Comparison of ENCODE assay signal across 9 mouse cellular contexts in genomic region chr19:11769257-11769920, GRCm38 (mm10). TPM values are rescaled to one million over a fixed set of nuclear protein-coding genes. Genes with fewer than 3 reads are reported as not detected.
DNase-seq lines count a peak whose midpoint lies in the region; ATAC-seq and TF ChIP-seq lines count a peak whose summit lies in the region.
"Had no signal": no experiment of that assay in that cellular context is flagged by ENCODE, and none has a peak within 500 bp of the region (broad histone marks: within the 10 kb centered on the region; RNA-seq: fewer than 3 reads in every experiment).

No protein-coding gene starts in this region.

- H3K27me3 ChIP-seq in forebrain, embryonic 14.5 days (replicated peaks; ENCODE audit: control insufficient read depth, insufficient read depth, low read length), result no peaks in the 10 kb centered on the region
- no peaks in the 10 kb centered on the region for H3K27me3 ChIP-seq in intestine, embryonic 16.5 days (replicated peaks; ENCODE audit: control insufficient read depth, insufficient read depth, low read length)
- no peaks in the 10 kb centered on the region for H3K27me3 ChIP-seq in neural tube, embryonic 13.5 days
- H3K27me3 ChIP-seq: Patski had no signal

- H3K4me2 ChIP-seq in forebrain, embryonic 14.5 days (ENCODE audit: low read length), result peak overlapping the region; percentile 73
- peak overlapping the region; percentile 66; the same call in 1 of the 2 replicates for H3K4me2 ChIP-seq in intestine, embryonic 16.5 days (ENCODE audit: low read depth, low read length)
- peak overlapping the region; percentile 81 for H3K4me2 ChIP-seq in neural tube, embryonic 13.5 days

- DNase-seq in layer of hippocampus, adult 2 months (ENCODE audit: low spot score in 2 of 2), result no peak
- DNase-seq in layer of hippocampus, postnatal 25 days (ENCODE audit: extremely low spot score in 1 of 2, low spot score in 1 of 2), result no peak
- no peak for DNase-seq in forebrain, embryonic 14.5 days (ENCODE audit: low spot score)
- DNase-seq in left cerebral cortex, adult 11 months (ENCODE audit: low spot score), result no peak

- no peak overlapping the region for H3K9ac ChIP-seq in forebrain, embryonic 14.5 days (ENCODE audit: low read length)
- no peak overlapping the region for H3K9ac ChIP-seq in intestine, embryonic 16.5 days (ENCODE audit: low read depth, low read length)
- H3K9ac ChIP-seq in neural tube, embryonic 13.5 days, result no peak overlapping the region

- WGBS in forebrain, embryonic 14.5 days, result 90% methylated on average over 5 of the region's 5 CpGs
- 87% methylated on average over 5 of the region's 5 CpGs for WGBS in intestine, embryonic 16.5 days
- 87% methylated on average over 5 of the region's 5 CpGs for WGBS in neural tube, embryonic 13.5 days

- peak overlapping the region; percentile 84 for H3K27ac ChIP-seq in layer of hippocampus, adult 2 months
- H3K27ac ChIP-seq in forebrain, embryonic 14.5 days (ENCODE audit: low read depth, low read length), result no peak overlapping the region
- no peak overlapping the region for H3K27ac ChIP-seq in intestine, embryonic 16.5 days (ENCODE audit: low read length)
- H3K27ac ChIP-seq in neural tube, embryonic 13.5 days (replicated peaks), result no peak overlapping the region

- peak; percentile 16; the same call in 1 of the 2 replicates for ATAC-seq in forebrain, embryonic 14.5 days
- ATAC-seq in intestine, embryonic 16.5 days, result no peak
- no peak for ATAC-seq in neural tube, embryonic 13.5 days (ENCODE audit: low read depth)
- no peak for ATAC-seq in granulocyte monocyte progenitor cell, adult 5-6 weeks (replicated peaks; ENCODE audit: poor library complexity, severe bottlenecking)

- peak overlapping the region; percentile 63 for H3K4me3 ChIP-seq in layer of hippocampus, adult 2 months
- no peak overlapping the region for H3K4me3 ChIP-seq in forebrain, embryonic 14.5 days (ENCODE audit: low read depth, low read length)
- H3K4me3 ChIP-seq in intestine, embryonic 16.5 days (ENCODE audit: low read length), result no peak overlapping the region
- H3K4me3 ChIP-seq in neural tube, embryonic 13.5 days, result no peak overlapping the region; the same call in 1 of the 2 replicates

- no peaks in the 10 kb centered on the region for H3K9me3 ChIP-seq in forebrain, embryonic 14.5 days (replicated peaks; ENCODE audit: control insufficient read depth, low read length)
- no peaks in the 10 kb centered on the region for H3K9me3 ChIP-seq in intestine, embryonic 16.5 days (ENCODE audit: control insufficient read depth, low read length)
- no peaks in the 10 kb centered on the region for H3K9me3 ChIP-seq in neural tube, embryonic 13.5 days

- H3K36me3 ChIP-seq in forebrain, embryonic 14.5 days (ENCODE audit: control insufficient read depth, insufficient read depth, low read length), result peaks cover 23% of the 10 kb centered on the region
- H3K36me3 ChIP-seq in intestine, embryonic 16.5 days (ENCODE audit: control insufficient read depth, insufficient read depth, low read length), result no peaks in the 10 kb centered on the region
- H3K36me3 ChIP-seq in neural tube, embryonic 13.5 days, result peaks cover 17% of the 10 kb centered on the region

- H3K4me1 ChIP-seq in forebrain, embryonic 14.5 days (ENCODE audit: control insufficient read depth, insufficient read depth, low read length), result peaks cover 8% of the 10 kb centered on the region
- H3K4me1 ChIP-seq in intestine, embryonic 16.5 days (ENCODE audit: control insufficient read depth, insufficient read depth, low read length), result peaks cover 4% of the 10 kb centered on the region
- H3K4me1 ChIP-seq in neural tube, embryonic 13.5 days (replicated peaks), result peaks cover 12% of the 10 kb centered on the region

- TF ChIP-seq CTCF in layer of hippocampus, adult 2 months (conservative IDR thresholded peaks at IDR 0.05), result peak; percentile 37

RNA-seq across cellular contexts. Expression of gene Mrpl16, which starts 0.8 kb away (rescaled TPM):
- total RNA-seq in layer of hippocampus, adult 2 months (2021), result 10 to 100 TPM; 31.2 to 34.6 TPM
- 10 to 100 TPM; 34.2 to 37.6 TPM for total RNA-seq in layer of hippocampus, postnatal 25 days (2021)
- polyA plus RNA-seq in forebrain, embryonic 14.5 days (2014; fragmentation: Nextera tagmentation; extraction: Ambion mirVana), result 48.6 and 52.0 TPM in 2 replicates
- 56.3 and 62.2 TPM in 2 replicates for polyA plus RNA-seq in intestine, embryonic 16.5 days (2015; fragmentation: Nextera tagmentation; extraction: Ambion mirVana)
- polyA plus RNA-seq in neural tube, embryonic 13.5 days (2015; fragmentation: Nextera tagmentation; extraction: Ambion mirVana), result 40.4 and 46.1 TPM in 2 replicates
- total RNA-seq in granulocyte monocyte progenitor cell, adult 5-6 weeks (2014; fragmentation: Nextera tagmentation), result 76.7 and 90.4 TPM in 2 replicates
- total RNA-seq in granulocyte monocyte progenitor cell, adult 5-6 weeks (2017), result 103 and 113 TPM in 2 replicates

RNA-seq across cellular contexts. Expression of gene Gif, which starts 22.0 kb away (rescaled TPM):
- not detected for total RNA-seq in layer of hippocampus, adult 2 months (2021)
- not detected for total RNA-seq in layer of hippocampus, postnatal 25 days (2021)
- not detected in 2 replicates for polyA plus RNA-seq in forebrain, embryonic 14.5 days (2014; fragmentation: Nextera tagmentation; extraction: Ambion mirVana)
- polyA plus RNA-seq in intestine, embryonic 16.5 days (2015; fragmentation: Nextera tagmentation; extraction: Ambion mirVana), result not detected in 2 replicates
- polyA plus RNA-seq in neural tube, embryonic 13.5 days (2015; fragmentation: Nextera tagmentation; extraction: Ambion mirVana), result not detected in 2 replicates
- not detected in 2 replicates for total RNA-seq in granulocyte monocyte progenitor cell, adult 5-6 weeks (2014; fragmentation: Nextera tagmentation)
- total RNA-seq in granulocyte monocyte progenitor cell, adult 5-6 weeks (2017), result not detected in 2 replicates
- total RNA-seq: left cerebral cortex, postnatal 14 days had no signal

RNA-seq across cellular contexts. Expression of gene Stx3, which starts 49.8 kb away (rescaled TPM):
- total RNA-seq in layer of hippocampus, adult 2 months (2021), result 10 to 100 TPM; 30.6 to 39.3 TPM
- 10 to 100 TPM; 24.2 to 32.3 TPM for total RNA-seq in layer of hippocampus, postnatal 25 days (2021)
- polyA plus RNA-seq in forebrain, embryonic 14.5 days (2014; fragmentation: Nextera tagmentation; extraction: Ambion mirVana), result 11.8 and 14.5 TPM in 2 replicates
- polyA plus RNA-seq in intestine, embryonic 16.5 days (2015; fragmentation: Nextera tagmentation; extraction: Ambion mirVana), result 55.8 and 70.2 TPM in 2 replicates
- 6.4 and 6.7 TPM in 2 replicates for polyA plus RNA-seq in neural tube, embryonic 13.5 days (2015; fragmentation: Nextera tagmentation; extraction: Ambion mirVana)
- total RNA-seq in granulocyte monocyte progenitor cell, adult 5-6 weeks (2014; fragmentation: Nextera tagmentation), result 11.3 and 12.2 TPM in 2 replicates
- total RNA-seq in granulocyte monocyte progenitor cell, adult 5-6 weeks (2017), result 7.9 and 12.1 TPM in 2 replicates
